Mouse (Mus musculus): ENCODE data around the gene Zfp106. TPM values are rescaled to one million over a fixed set of nuclear protein-coding genes. Genes with fewer than 3 reads are reported as not detected.
"Not testable (repeated sequence)": the region's sequence is repeated elsewhere in the genome, so short reads cannot be mapped to it uniquely, and the experiment has no call there.

Gene Zfp106
- polyA plus RNA-seq (2016; fragmentation: Nextera tagmentation; extraction: Ambion mirVana) = 75.8 and 81.0 TPM in 2 replicates

- DNase-seq (ENCODE audit: low spot score) = peak; percentile 90
- WGBS = under 1% methylated on average over 50 of the region's 50 CpGs
- Histone ChIP-seq H3K27ac (peak within 1 kb of the TSS; percentile 96), H3K4me3 (peak within 1 kb of the TSS; percentile 94), H3K27me3 (ENCODE audit: low read depth, poor library complexity, severe bottlenecking) (no peaks in the 10 kb centered on the region), H3K4me1 (peaks cover 12% of the 10 kb centered on the region), H3K36me3 (peaks cover 17% of the 10 kb centered on the region), H3K9me3 (replicated peaks) (no peaks in the 10 kb centered on the region)
Measured at GRCm38 (mm10) chr2:120563235-120563990, at the start of gene Zfp106. Gene Zfp106, minus strand, starts transcription at chr2:120563843.

- H3K4me1 ChIP-seq = peaks cover 17% of the 10 kb centered on the region
- under 1% methylated on average over 52 of the region's 52 CpGs for WGBS
- H3K36me3 ChIP-seq = peaks cover 34% of the 10 kb centered on the region
- H3K27me3 ChIP-seq (ENCODE audit: low read depth, poor library complexity, severe bottlenecking) = no peaks in the 10 kb centered on the region
- no peaks in the 10 kb centered on the region for H3K9me3 ChIP-seq (replicated peaks)
- peak within 1 kb of the TSS; percentile 96 for H3K27ac ChIP-seq
- DNase-seq (ENCODE audit: low spot score) = peak; percentile 96
- peak within 1 kb of the TSS; percentile 97 for H3K4me3 ChIP-seq
Measured at GRCm38 (mm10) chr2:120608830-120609723, 45.4 kb upstream of the Zfp106 start, which contains the start of the genes Haus2 and Lrrc57. Gene Haus2, plus strand, starts transcription at chr2:120609383. Gene Lrrc57, minus strand, starts transcription at chr2:120609520.

GRCm38 (mm10) chr2:120606021-120606690, 42.5 kb upstream of the Zfp106 start:
- Histone ChIP-seq H3K36me3 (peaks cover 34% of the 10 kb centered on the region), H3K27ac (no peak overlapping the region), H3K4me1 (peaks cover 17% of the 10 kb centered on the region), H3K27me3 (ENCODE audit: low read depth, poor library complexity, severe bottlenecking) (no peaks in the 10 kb centered on the region), H3K9me3 (replicated peaks) (no peaks in the 10 kb centered on the region), H3K4me3 (no peak overlapping the region)
- 91% methylated on average over 6 of the region's 6 CpGs for WGBS
- DNase-seq (ENCODE audit: low spot score) = no peak

GRCm38 (mm10) chr2:120599506-120599905, 35.9 kb upstream of the Zfp106 start:
- no peaks in the 10 kb centered on the region for H3K27me3 ChIP-seq (ENCODE audit: low read depth, poor library complexity, severe bottlenecking)
- no peak overlapping the region for H3K27ac ChIP-seq
- H3K9me3 ChIP-seq (replicated peaks) = no peaks in the 10 kb centered on the region
- H3K36me3 ChIP-seq = peaks cover 88% of the 10 kb centered on the region
- no peak for DNase-seq (ENCODE audit: low spot score)
- H3K4me1 ChIP-seq = no peaks in the 10 kb centered on the region
- no peak overlapping the region for H3K4me3 ChIP-seq
- 90% methylated on average over 4 of the region's 4 CpGs for WGBS

- H3K9me3 ChIP-seq (replicated peaks) = no peaks in the 10 kb centered on the region
- H3K27me3 ChIP-seq (ENCODE audit: low read depth, poor library complexity, severe bottlenecking) = no peaks in the 10 kb centered on the region
- no peak for DNase-seq (ENCODE audit: low spot score)
- H3K4me3 ChIP-seq = no peak overlapping the region
- H3K4me1 ChIP-seq = no peaks in the 10 kb centered on the region
- no peak overlapping the region for H3K27ac ChIP-seq
- WGBS = 90% methylated on average over 2 of the region's 2 CpGs
- H3K36me3 ChIP-seq = peaks cover 92% of the 10 kb centered on the region
Measured at GRCm38 (mm10) chr2:120597734-120598133, 34.1 kb upstream of the Zfp106 start.

- DNase-seq (ENCODE audit: low spot score) = no peak
- Histone ChIP-seq H3K36me3 (peaks cover 78% of the 10 kb centered on the region), H3K27me3 (ENCODE audit: low read depth, poor library complexity, severe bottlenecking) (no peaks in the 10 kb centered on the region), H3K4me3 (no peak overlapping the region), H3K9me3 (replicated peaks) (no peaks in the 10 kb centered on the region), H3K27ac (no peak overlapping the region), H3K4me1 (no peaks in the 10 kb centered on the region)
- 97% methylated on average over 1 of the region's 1 CpGs for WGBS
Measured at GRCm38 (mm10) chr2:120592227-120592626, 28.6 kb upstream of the Zfp106 start.

GRCm38 (mm10) chr2:120589759-120590158, 26.1 kb upstream of the Zfp106 start:
- DNase-seq (ENCODE audit: low spot score) = no peak

GRCm38 (mm10) chr2:120578286-120578685, 14.6 kb upstream of the Zfp106 start:
- WGBS = 85% methylated on average over 5 of the region's 5 CpGs
- H3K36me3 ChIP-seq = peaks cover 10% of the 10 kb centered on the region

More at GRCm38 (mm10) chr2:120589759-120590158, 26.1 kb upstream of the Zfp106 start:
- no peaks in the 10 kb centered on the region for H3K9me3 ChIP-seq (replicated peaks)
- H3K4me3 ChIP-seq = no peak overlapping the region
- peaks cover 78% of the 10 kb centered on the region for H3K36me3 ChIP-seq
- no peaks in the 10 kb centered on the region for H3K27me3 ChIP-seq (ENCODE audit: low read depth, poor library complexity, severe bottlenecking)
- 89% methylated on average over 5 of the region's 5 CpGs for WGBS
- H3K27ac ChIP-seq = no peak overlapping the region
- no peaks in the 10 kb centered on the region for H3K4me1 ChIP-seq

GRCm38 (mm10) chr2:120577799-120578198, 14.2 kb upstream of the Zfp106 start:
- no peak overlapping the region for H3K4me3 ChIP-seq
- WGBS = 91% methylated on average over 4 of the region's 4 CpGs
- peaks cover 10% of the 10 kb centered on the region for H3K36me3 ChIP-seq
- H3K4me1 ChIP-seq = peaks cover 30% of the 10 kb centered on the region
- H3K27ac ChIP-seq = no peak overlapping the region
- no peaks in the 10 kb centered on the region for H3K27me3 ChIP-seq (ENCODE audit: low read depth, poor library complexity, severe bottlenecking)
- no peaks in the 10 kb centered on the region for H3K9me3 ChIP-seq (replicated peaks)
- DNase-seq (ENCODE audit: low spot score) = no peak

More at GRCm38 (mm10) chr2:120578286-120578685, 14.6 kb upstream of the Zfp106 start:
- H3K4me1 ChIP-seq = peaks cover 30% of the 10 kb centered on the region
- no peak for DNase-seq (ENCODE audit: low spot score)
- H3K9me3 ChIP-seq (replicated peaks) = no peaks in the 10 kb centered on the region
- no peaks in the 10 kb centered on the region for H3K27me3 ChIP-seq (ENCODE audit: low read depth, poor library complexity, severe bottlenecking)
- no peak overlapping the region for H3K27ac ChIP-seq
- no peak overlapping the region for H3K4me3 ChIP-seq

GRCm38 (mm10) chr2:120575978-120576377, 12.3 kb upstream of the Zfp106 start:
- no peak overlapping the region for H3K4me3 ChIP-seq
- H3K4me1 ChIP-seq = peaks cover 30% of the 10 kb centered on the region
- H3K27ac ChIP-seq = no peak overlapping the region
- H3K36me3 ChIP-seq = peaks cover 15% of the 10 kb centered on the region
- WGBS = 92% methylated on average over 2 of the region's 2 CpGs
- H3K9me3 ChIP-seq (replicated peaks) = no peaks in the 10 kb centered on the region
- no peak for DNase-seq (ENCODE audit: low spot score)
- no peaks in the 10 kb centered on the region for H3K27me3 ChIP-seq (ENCODE audit: low read depth, poor library complexity, severe bottlenecking)

- no peak overlapping the region for H3K27ac ChIP-seq
- no peak overlapping the region for H3K4me3 ChIP-seq
- WGBS = 64% methylated on average over 3 of the region's 3 CpGs
- peaks cover 30% of the 10 kb centered on the region for H3K4me1 ChIP-seq
- H3K9me3 ChIP-seq (replicated peaks) = no peaks in the 10 kb centered on the region
- DNase-seq (ENCODE audit: low spot score) = no peak
- H3K27me3 ChIP-seq (ENCODE audit: low read depth, poor library complexity, severe bottlenecking) = no peaks in the 10 kb centered on the region
- peaks cover 17% of the 10 kb centered on the region for H3K36me3 ChIP-seq
Measured at GRCm38 (mm10) chr2:120575121-120575520, 11.5 kb upstream of the Zfp106 start.

- H3K27ac ChIP-seq; H3K9me3 ChIP-seq (replicated peaks); H3K4me3 ChIP-seq; DNase-seq (ENCODE audit: low spot score); H3K27me3 ChIP-seq (ENCODE audit: low read depth, poor library complexity, severe bottlenecking): not testable (repeated sequence)
- Histone ChIP-seq H3K36me3 (peaks cover 11% of the 10 kb centered on the region), H3K4me1 (peaks cover 37% of the 10 kb centered on the region)
- 93% methylated on average over 3 of the region's 3 CpGs for WGBS
Measured at GRCm38 (mm10) chr2:120572161-120572560, 8.5 kb upstream of the Zfp106 start.

All from limb, embryonic 10.5 days (tissue).